Mouse (Mus musculus) heart, embryonic 10.5 days (tissue): ENCODE results near the gene Dkkl1. TPM values are rescaled to one million over a fixed set of nuclear protein-coding genes. Genes with fewer than 3 reads are reported as not detected.

Experiments used
- microRNA-seq: library from miRNA; unstranded; fragments of <30 nt; microRNA quantifications from one replicate; pipeline ENCODE4, GENCODE M21; 2017
- polyA plus RNA-seq: library from polyadenylated mRNA; unstranded; fragments of >200 nt; fragmentation: Nextera tagmentation; extraction: Ambion mirVana; gene quantifications from 2 replicates; pipeline ENCODE4 v1.2.1, GENCODE M21; 2016

Gene Dkkl1
- polyA plus RNA-seq, 1 experiment from 2014 or later: 1.2 TPM

Small RNA genes lying within 50 kb of the gene (microRNA-seq; reads per million reads assigned to microRNA genes)
- gene Mir7055: not detected

Other genes with a start within 250 kb of the Dkkl1 start
- 11.7 and 19.1 TPM in 2 replicates for gene Cpt1c, start 237.3 kb downstream of the Dkkl1 start, polyA plus RNA-seq
- gene Prmt1, start 225.6 kb downstream of the Dkkl1 start, polyA plus RNA-seq: 563 and 740 TPM in 2 replicates
- 61.8 and 71.1 TPM in 2 replicates for gene Irf3, start 214.5 kb downstream of the Dkkl1 start, polyA plus RNA-seq
- gene Bcl2l12, start 213.4 kb downstream of the Dkkl1 start, polyA plus RNA-seq: 44.9 and 57.9 TPM in 2 replicates
- gene Scaf1, start 195.8 kb downstream of the Dkkl1 start, polyA plus RNA-seq: 40.5 and 41.0 TPM in 2 replicates
- gene Rras, start 194.2 kb downstream of the Dkkl1 start, polyA plus RNA-seq: 50.5 and 57.5 TPM in 2 replicates
- gene Prr12, start 159.3 kb downstream of the Dkkl1 start, polyA plus RNA-seq: 8.8 and 13.3 TPM in 2 replicates
- gene Nosip, start 149.7 kb downstream of the Dkkl1 start, polyA plus RNA-seq: 59.9 and 65.2 TPM in 2 replicates
- 15.0 and 16.8 TPM in 2 replicates for gene Prrg2, start 149.5 kb downstream of the Dkkl1 start, polyA plus RNA-seq
- gene Rcn3, start 119.9 kb downstream of the Dkkl1 start, polyA plus RNA-seq: 270 and 314 TPM in 2 replicates
- gene Fcgrt, start 108.3 kb downstream of the Dkkl1 start, polyA plus RNA-seq: 7.8 and 10.2 TPM in 2 replicates
- 1,266 and 1,534 TPM in 2 replicates for gene Rps11, start 87.7 kb downstream of the Dkkl1 start, polyA plus RNA-seq
- gene Rpl13a, start 83.4 kb downstream of the Dkkl1 start, polyA plus RNA-seq: 873 and 1,060 TPM in 2 replicates
- 0.36 and 0.58 TPM in 2 replicates for gene Gm45713, start 75.9 kb downstream of the Dkkl1 start, polyA plus RNA-seq
- 2.5 and 3.1 TPM in 2 replicates for gene Flt3l, start 75.7 kb downstream of the Dkkl1 start, polyA plus RNA-seq
- 97.8 and 102 TPM in 2 replicates for gene Pih1d1, start 57.8 kb downstream of the Dkkl1 start, polyA plus RNA-seq
- 45.2 and 45.7 TPM in 2 replicates for gene Aldh16a1, start 57.6 kb downstream of the Dkkl1 start, polyA plus RNA-seq
- gene Slc17a7, start 48.2 kb downstream of the Dkkl1 start, polyA plus RNA-seq: 0.76 and 1.4 TPM in 2 replicates
- not detected in 2 replicates for gene Gfy, start 32.6 kb downstream of the Dkkl1 start, polyA plus RNA-seq
- gene Pth2, start 31.2 kb downstream of the Dkkl1 start, polyA plus RNA-seq: 0.41 TPM in 1 of 2 replicates, not detected in the other
- 0.69 and 0.88 TPM in 2 replicates for gene Ccdc155, start 7.3 kb downstream of the Dkkl1 start, polyA plus RNA-seq
- gene Tead2, start 3.6 kb upstream of the Dkkl1 start, polyA plus RNA-seq: 161 and 210 TPM in 2 replicates
- gene Cd37, start 27.0 kb upstream of the Dkkl1 start, polyA plus RNA-seq: 1.5 and 2.3 TPM in 2 replicates
- gene Slc6a16, start 28.9 kb upstream of the Dkkl1 start, polyA plus RNA-seq: 0.50 and 0.83 TPM in 2 replicates
- gene Slc6a21, start 65.4 kb upstream of the Dkkl1 start, polyA plus RNA-seq: not detected in 2 replicates
- 13.5 and 15.2 TPM in 2 replicates for gene Trpm4, start 121.6 kb upstream of the Dkkl1 start, polyA plus RNA-seq
- gene Hrc, start 123.1 kb upstream of the Dkkl1 start, polyA plus RNA-seq: 17.9 and 31.4 TPM in 2 replicates
- 2.4 and 2.9 TPM in 2 replicates for gene Ppfia3, start 154.9 kb upstream of the Dkkl1 start, polyA plus RNA-seq
- gene Lin7b, start 158.4 kb upstream of the Dkkl1 start, polyA plus RNA-seq: 0.59 and 1.4 TPM in 2 replicates
- 173 and 241 TPM in 2 replicates for gene Snrnp70, start 183.6 kb upstream of the Dkkl1 start, polyA plus RNA-seq
- gene Kcna7, start 193.5 kb upstream of the Dkkl1 start, polyA plus RNA-seq: 0.28 and 0.45 TPM in 2 replicates
- 1.5 and 2.6 TPM in 2 replicates for gene Ntf5, start 201.5 kb upstream of the Dkkl1 start, polyA plus RNA-seq
- not detected in 2 replicates for gene Lhb, start 208.7 kb upstream of the Dkkl1 start, polyA plus RNA-seq
- gene Gys1, start 222.7 kb upstream of the Dkkl1 start, polyA plus RNA-seq: 79.9 and 124 TPM in 2 replicates
- 121 and 175 TPM in 2 replicates for gene Ruvbl2, start 225.9 kb upstream of the Dkkl1 start, polyA plus RNA-seq
- gene Ftl1, start 247.7 kb upstream of the Dkkl1 start, polyA plus RNA-seq: 4,578 and 4,939 TPM in 2 replicates